Mouse (Mus musculus) cortical plate, adult 2 months (tissue): ENCODE measurements around the gene Txnrd2. TPM values are rescaled to one million over a fixed set of nuclear protein-coding genes. Genes with fewer than 3 reads are reported as not detected.

Experiments
- H3K27ac ChIP-seq: fragments of 200-500 bp; 2 replicates; pipeline ENCODE4 v1.5.1; 2012; ENCODE audit warnings: low read length, control low read depth, inconsistent platforms; ENCODE audit not compliant: insufficient read depth
- H3K4me1 ChIP-seq: fragments of 200-500 bp; 2 replicates; pipeline ENCODE4 v1.6.1; 2011; ENCODE audit warnings: low read length; ENCODE audit not compliant: control insufficient read depth, insufficient read depth
- H3K4me3 ChIP-seq: fragments of 200-500 bp; 2 replicates; pipeline ENCODE4 v1.5.1; 2011; ENCODE audit warnings: mild to moderate bottlenecking, low read length, control low read depth; ENCODE audit not compliant: insufficient read depth
- CTCF ChIP-seq: fragments of 200-500 bp; IDR thresholded peaks from 2 replicates; pipeline ENCODE4 v1.5.1; 2011; ENCODE audit warnings: mild to moderate bottlenecking, control low read depth, low read length; ENCODE audit not compliant: insufficient read depth; ENCODE audit errors: extremely low read depth
- POLR2A ChIP-seq: fragments of 200-500 bp; IDR thresholded peaks from 2 replicates; pipeline ENCODE4 v1.6.1; 2011; ENCODE audit warnings: mild to moderate bottlenecking, low read length, control low read depth; ENCODE audit not compliant: insufficient read depth; ENCODE audit errors: extremely low read depth
- polyA plus RNA-seq: library from polyadenylated mRNA; depleted of rRNA; stranded (reverse); fragments of >200 nt; gene quantifications from 2 replicates; pipeline ENCODE4 v1.2.3, GENCODE M21; 2012

Txnrd2 gene
- polyA plus RNA-seq, 1 experiment = 22.4 TPM

DNA sequence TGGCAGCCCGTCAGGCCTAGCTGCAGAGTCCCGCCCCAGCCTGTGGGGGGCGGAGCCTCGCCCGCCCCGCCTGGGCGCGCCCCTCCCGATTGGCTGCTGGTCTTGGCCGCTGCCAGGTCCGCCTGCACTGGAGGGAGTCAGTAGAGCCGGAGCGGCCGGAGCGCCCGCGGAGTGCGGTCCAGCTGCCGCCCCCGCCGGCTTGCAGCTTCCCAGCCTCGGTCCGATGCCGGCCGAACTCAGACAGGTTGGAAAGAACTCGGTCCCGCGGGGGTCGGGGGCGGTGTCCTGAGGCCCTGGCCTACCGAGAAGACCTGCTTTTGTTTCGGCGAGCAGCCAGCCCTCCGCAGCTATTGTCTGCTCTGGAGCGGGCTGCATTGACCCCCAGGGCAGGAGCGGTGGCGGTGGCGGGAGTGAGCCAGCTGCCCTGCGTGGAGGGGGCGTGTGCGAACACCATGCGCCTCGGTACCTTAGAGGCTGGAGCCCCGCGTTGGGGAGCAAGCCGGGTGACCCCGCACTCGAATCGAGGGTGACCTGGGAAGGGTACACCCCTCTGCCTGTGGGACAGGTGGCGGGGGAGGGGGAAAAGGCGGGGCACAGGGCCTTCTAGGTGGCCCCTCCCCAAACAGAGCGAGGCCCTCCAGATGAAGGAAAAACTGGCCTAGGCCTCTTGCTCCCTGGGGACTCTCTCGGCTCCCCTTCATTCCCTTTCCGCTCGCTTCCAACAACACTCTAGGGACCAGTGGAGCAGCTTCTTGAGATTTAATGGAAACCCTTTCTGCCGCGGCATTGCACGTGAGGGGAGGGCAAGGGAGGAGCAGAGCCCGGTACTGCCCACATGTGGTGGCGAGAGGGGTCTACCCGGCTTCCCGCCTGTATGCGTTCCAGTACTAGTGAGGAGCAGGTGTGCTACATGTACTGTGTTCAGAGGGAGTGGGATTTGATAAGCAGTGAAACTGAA, 33.4 kb upstream of the Txnrd2 start:
- Histone ChIP-seq H3K27ac (no peak overlapping the region), H3K4me3 (peak overlapping the region; percentile 45), H3K4me1 (peaks cover 4% of the 10 kb centered on the region; the same call in 1 of the 2 replicates)
- TF ChIP-seq POLR2A (peak; percentile 34; the same call in 1 of the 2 replicates), CTCF (0 out of 2 replicates have a peak, but pooled peaks have one; percentile 9)

DNA sequence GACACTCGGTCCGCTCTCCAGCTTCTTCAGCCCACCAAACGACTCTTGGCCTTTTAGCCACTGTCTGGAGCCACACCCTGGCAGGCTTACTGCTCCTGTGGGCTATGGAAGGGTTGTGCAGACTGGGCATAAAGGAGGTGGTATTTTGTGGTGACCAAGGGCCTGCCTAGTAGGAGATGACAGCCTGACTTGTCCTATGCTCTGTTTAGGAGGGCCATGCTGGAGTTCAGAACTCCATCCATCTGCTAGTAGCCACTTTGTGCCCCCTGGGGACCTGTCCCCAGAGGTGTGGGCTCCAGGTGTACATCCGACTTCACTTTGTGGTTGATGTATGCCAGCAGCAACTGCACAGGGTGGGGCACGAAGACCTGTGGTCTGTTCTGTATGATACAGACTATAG, 32.6 kb upstream of the Txnrd2 start:
- peak overlapping the region; percentile 45; the same call in 1 of the 2 replicates for H3K4me3 ChIP-seq
- peaks cover 4% of the 10 kb centered on the region; the same call in 1 of the 2 replicates for H3K4me1 ChIP-seq
- TF ChIP-seq CTCF (no peak), POLR2A (no peak)
- H3K27ac ChIP-seq = no peak overlapping the region

DNA sequence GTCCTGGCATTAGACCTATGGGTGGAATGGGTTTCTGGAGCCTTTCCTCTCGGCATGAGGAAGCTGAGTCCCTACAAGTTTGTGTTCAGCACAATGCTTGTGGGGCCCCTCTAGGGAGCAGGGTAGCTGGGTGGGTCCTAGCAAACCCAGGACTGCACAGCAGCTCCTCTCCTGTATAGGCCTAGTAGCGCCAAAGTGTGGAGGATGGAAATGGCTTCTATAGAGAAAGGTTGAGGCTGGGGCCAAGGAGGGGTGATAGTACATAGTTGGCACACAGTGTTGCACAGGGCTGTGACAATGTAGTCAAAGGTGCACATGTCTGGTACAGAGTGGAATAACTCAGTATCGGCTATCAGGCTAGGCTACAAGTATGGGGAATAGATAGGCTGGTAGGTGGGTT, 32.1 kb upstream of the Txnrd2 start:
- no peak overlapping the region for H3K27ac ChIP-seq

DNA sequence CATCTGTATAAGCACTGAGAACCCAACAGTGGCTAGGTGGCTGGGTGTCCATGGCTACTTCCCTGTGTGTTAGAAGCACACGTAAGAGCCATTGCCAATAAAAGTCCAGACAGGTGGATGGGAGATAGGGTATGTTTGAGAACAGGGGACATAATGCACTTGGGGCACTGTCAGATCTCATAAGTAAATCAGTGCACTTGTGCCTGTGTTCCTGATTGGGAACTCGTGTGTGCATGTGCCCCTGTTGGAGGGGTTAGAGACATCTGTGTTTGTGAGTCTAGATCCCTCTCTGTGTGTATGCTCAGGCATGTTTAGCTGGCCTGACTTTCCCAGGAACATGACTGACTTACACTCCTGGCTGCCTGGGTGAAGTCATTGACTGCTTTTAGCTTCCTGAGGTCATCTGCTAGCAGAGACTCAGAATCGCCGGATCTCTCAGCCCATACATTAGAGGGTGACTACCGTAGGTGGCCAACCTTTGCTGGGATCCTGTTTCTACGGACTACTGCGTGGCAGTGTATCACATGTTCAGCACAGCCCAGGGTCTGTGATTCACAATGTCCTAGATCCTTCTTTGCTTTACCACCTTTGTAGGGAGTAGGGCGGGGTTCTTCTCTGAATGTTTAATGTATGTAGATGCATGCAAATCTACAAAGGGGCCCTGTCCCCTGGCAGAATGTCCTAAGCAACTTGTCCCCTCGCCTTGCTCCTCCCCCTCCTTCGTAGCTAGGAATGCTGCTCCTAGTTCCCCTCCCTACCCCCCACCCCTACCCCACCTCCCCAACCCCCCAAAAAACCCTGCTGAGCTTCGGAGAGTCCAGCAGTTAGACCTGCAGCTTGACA, 31.2 kb upstream of the Txnrd2 start:
- peaks cover 4% of the 10 kb centered on the region; the same call in 1 of the 2 replicates for H3K4me1 ChIP-seq
- TF ChIP-seq POLR2A (no peak), CTCF (no peak)
- no peak overlapping the region for H3K27ac ChIP-seq
- H3K4me3 ChIP-seq = no peak overlapping the region

More for the DNA sequence above, 32.1 kb upstream of the Txnrd2 start:
- TF ChIP-seq CTCF (no peak), POLR2A (no peak)
- H3K4me3 ChIP-seq = no peak overlapping the region
- peaks cover 4% of the 10 kb centered on the region; the same call in 1 of the 2 replicates for H3K4me1 ChIP-seq

DNA sequence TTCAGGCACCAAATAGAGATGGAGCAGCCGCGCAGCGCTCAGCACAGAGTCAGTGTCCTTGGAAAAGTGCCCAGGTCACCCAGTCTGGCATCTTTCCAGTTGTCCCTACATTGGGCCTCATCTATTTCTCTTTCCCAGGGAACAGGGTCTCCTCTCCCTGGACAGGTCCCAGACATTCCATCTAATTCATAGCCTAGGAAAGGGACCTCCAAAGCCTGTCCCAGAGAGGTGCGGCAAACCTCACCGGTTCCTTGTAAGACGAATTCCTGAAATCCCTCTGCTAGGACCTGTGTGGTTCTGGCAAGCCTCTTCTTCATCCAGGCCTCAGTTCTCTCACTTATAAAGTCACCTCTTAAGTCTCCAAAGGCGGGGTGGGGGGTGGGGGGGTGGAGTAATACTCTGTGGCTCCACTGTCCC, 30.6 kb upstream of the Txnrd2 start:
- TF ChIP-seq POLR2A (no peak), CTCF (no peak)
- Histone ChIP-seq H3K27ac (no peak overlapping the region), H3K4me3 (no peak overlapping the region), H3K4me1 (peaks cover 8% of the 10 kb centered on the region)

DNA sequence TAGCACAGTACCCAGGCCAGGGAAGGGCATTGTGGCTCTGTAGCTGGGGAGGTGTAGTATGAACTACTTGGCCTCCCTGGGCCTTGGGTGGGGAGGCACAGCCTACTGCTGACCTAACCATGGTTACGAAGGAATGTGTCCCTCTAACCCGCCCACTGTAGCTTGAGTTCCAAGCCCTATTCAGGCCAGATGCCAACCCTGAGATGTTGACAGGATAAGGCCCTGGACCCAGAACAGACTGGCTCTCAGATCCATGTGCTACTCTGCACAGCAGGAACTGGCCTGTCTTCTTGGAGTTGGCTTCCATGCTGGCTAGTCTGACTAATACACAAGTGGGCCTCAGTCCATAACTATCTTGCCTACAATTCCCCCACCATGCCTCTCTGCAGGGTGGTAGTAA, 30.0 kb upstream of the Txnrd2 start:
- H3K4me3 ChIP-seq = no peak overlapping the region
- H3K27ac ChIP-seq = no peak overlapping the region
- H3K4me1 ChIP-seq = peaks cover 9% of the 10 kb centered on the region
- TF ChIP-seq CTCF (no peak), POLR2A (no peak)

DNA sequence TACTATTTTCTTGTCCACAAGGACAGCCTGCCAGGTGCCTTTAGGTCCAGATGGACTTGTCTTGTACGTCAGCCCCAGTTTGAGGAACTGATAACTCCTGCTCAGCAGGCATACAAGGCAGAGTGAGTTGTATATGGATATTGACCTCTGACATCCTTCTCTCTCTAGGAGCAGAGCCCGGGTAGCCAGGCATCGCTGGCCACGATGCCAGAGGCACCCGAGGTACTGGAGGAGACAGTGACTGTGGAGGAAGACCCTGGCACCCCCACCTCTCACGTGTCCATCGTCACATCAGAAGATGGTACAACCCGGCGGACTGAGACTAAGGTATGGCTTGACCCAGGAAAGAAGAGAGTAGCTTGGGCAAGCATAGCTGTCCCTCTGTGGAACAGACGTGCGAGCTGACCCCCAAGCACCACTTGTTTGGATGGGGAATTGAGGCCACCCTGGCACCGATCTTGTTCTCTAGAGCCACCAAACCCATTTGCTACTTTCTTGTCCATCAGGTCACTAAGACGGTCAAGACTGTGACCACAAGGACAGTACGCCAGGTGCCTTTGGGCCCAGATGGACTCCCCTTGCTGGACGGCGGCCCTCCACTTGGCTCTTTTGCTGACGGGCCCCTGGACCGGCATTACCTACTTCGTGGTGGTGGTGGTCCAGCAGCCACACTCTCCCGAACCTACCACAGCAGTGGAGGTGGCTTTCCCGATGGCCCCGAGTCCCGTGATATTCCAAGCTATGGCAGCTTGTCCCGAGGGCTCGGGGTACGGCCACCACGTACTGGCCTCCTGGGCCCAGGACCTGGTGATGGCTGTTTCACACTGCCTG, 29.2 kb upstream of the Txnrd2 start:
- Histone ChIP-seq H3K27ac (no peak overlapping the region), H3K4me3 (no peak overlapping the region), H3K4me1 (peaks cover 9% of the 10 kb centered on the region)
- no peak for TF ChIP-seq CTCF
- TF ChIP-seq POLR2A = no peak

DNA sequence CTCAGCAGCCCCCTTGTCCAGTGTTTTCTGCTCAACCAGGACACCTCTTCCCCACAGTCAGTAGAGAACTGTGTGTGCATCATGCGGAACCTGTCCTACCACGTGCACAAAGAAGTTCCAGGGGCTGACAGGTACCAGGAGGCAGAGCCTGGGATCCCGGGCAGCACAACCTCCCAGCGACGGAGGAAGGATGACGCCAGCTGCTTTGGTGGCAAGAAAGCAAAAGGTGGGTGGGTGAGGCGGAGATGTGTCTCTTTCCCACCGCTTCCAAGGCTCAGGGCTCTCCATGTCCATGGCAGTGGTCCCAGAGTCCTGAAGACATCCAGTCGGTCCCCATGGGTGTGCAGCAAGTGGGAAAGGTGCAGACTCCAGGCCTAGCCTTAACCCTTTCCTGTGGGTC, 26.2 kb upstream of the Txnrd2 start:
- peaks cover 9% of the 10 kb centered on the region for H3K4me1 ChIP-seq
- TF ChIP-seq POLR2A = no peak
- no peak for TF ChIP-seq CTCF
- H3K27ac ChIP-seq = no peak overlapping the region
- H3K4me3 ChIP-seq = no peak overlapping the region
